In the genomic region with DNA sequence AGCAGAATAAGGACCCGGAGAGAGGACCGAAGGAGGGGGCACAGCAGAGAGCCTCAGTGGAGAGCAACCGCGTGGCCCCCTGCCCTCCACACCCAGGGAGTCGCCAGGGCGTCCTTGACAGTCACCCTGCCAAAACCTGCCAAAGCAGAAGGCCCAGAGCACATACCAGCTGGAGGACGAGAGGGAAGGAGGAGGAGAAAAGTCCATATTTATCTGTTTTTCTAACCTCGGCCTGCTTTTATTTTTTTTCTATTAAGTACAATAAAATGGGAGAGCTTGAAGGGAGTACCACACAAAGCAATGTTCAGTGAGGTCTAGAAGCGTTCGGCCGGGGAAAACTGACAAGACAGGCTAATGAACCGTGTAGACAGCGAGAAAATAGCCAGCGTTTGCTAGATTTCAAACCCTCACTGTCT, we compare ENCODE assay signal across 8 mouse cellular contexts. TPM values are rescaled to one million over a fixed set of nuclear protein-coding genes. Genes with fewer than 3 reads are reported as not detected.
DNase-seq lines count a peak whose midpoint lies in the region; ATAC-seq and TF ChIP-seq lines count a peak whose summit lies in the region.

No protein-coding gene starts in this region.

- ATAC-seq in liver, embryonic 12.5 days: no peak
- no peak for ATAC-seq in heart, embryonic 12.5 days (ENCODE audit: insufficient number of reproducible peaks, low FRiP score)
- ATAC-seq in limb, embryonic 12.5 days (ENCODE audit: insufficient number of reproducible peaks, insufficient read depth, low FRiP score, low TSS enrichment, low read depth): no peak

- no peak overlapping the region for H3K4me3 ChIP-seq in liver, embryonic 12.5 days
- H3K4me3 ChIP-seq in heart, embryonic 12.5 days: peak overlapping the region; percentile 45
- peak overlapping the region; percentile 12 for H3K4me3 ChIP-seq in limb, embryonic 12.5 days (replicated peaks)
- no peak overlapping the region for H3K4me3 ChIP-seq in thymus, adult 2 months (ENCODE audit: control insufficient read depth, insufficient read depth, low read length)

- peaks cover 22% of the 10 kb centered on the region; the same call in 1 of the 2 replicates for H3K4me1 ChIP-seq in liver, embryonic 12.5 days
- peaks cover 58% of the 10 kb centered on the region for H3K4me1 ChIP-seq in heart, embryonic 12.5 days (replicated peaks)
- H3K4me1 ChIP-seq in limb, embryonic 12.5 days (replicated peaks): peaks cover 42% of the 10 kb centered on the region
- H3K4me1 ChIP-seq in thymus, adult 2 months (replicated peaks; ENCODE audit: control insufficient read depth, insufficient read depth, low read length): no peaks in the 10 kb centered on the region

- no peak overlapping the region for H3K9ac ChIP-seq in liver, embryonic 12.5 days
- peak overlapping the region; percentile 85 for H3K9ac ChIP-seq in heart, embryonic 12.5 days
- H3K9ac ChIP-seq in limb, embryonic 12.5 days (replicated peaks): no peak overlapping the region

- H3K36me3 ChIP-seq in liver, embryonic 12.5 days: peaks cover 12% of the 10 kb centered on the region; the same call in 1 of the 2 replicates
- H3K36me3 ChIP-seq in heart, embryonic 12.5 days: peaks cover 40% of the 10 kb centered on the region
- no peaks in the 10 kb centered on the region for H3K36me3 ChIP-seq in limb, embryonic 12.5 days
- H3K36me3 ChIP-seq in thymus, adult 2 months (ENCODE audit: control insufficient read depth, insufficient read depth, low read length): no peaks in the 10 kb centered on the region

- no peaks in the 10 kb centered on the region for H3K9me3 ChIP-seq in liver, embryonic 12.5 days (replicated peaks)
- H3K9me3 ChIP-seq in heart, embryonic 12.5 days (replicated peaks): no peaks in the 10 kb centered on the region
- H3K9me3 ChIP-seq in limb, embryonic 12.5 days: no peaks in the 10 kb centered on the region

- DNase-seq in liver: no peak
- DNase-seq in cerebellum, postnatal 14 days: peak; percentile 60 to 75
- DNase-seq in right cerebral cortex, adult 18-20 months: no peak
- DNase-seq in c-Kit-positive CD71-positive TER-119-positive erythroid progenitor cells, embryonic 14.5 days (ENCODE audit: low spot score): no peak
- DNase-seq in thymus, adult 2 months: no peak

- no peak for TF ChIP-seq CTCF in thymus, adult 2 months (IDR thresholded peaks at IDR 0.05; ENCODE audit: borderline replicate concordance, control insufficient read depth, extremely low read depth, insufficient read depth, low read length, poor library complexity)

- TF ChIP-seq POLR2A in thymus, adult 2 months (IDR thresholded peaks at IDR 0.05; ENCODE audit: control insufficient read depth, extremely low read depth, insufficient read depth, low read length, poor library complexity): no peak

- peak overlapping the region; percentile 38 for H3K4me2 ChIP-seq in liver, embryonic 12.5 days
- H3K4me2 ChIP-seq in heart, embryonic 12.5 days: peak overlapping the region; percentile 77
- peak overlapping the region; percentile 35 for H3K4me2 ChIP-seq in limb, embryonic 12.5 days

- H3K27me3 ChIP-seq in liver, embryonic 12.5 days (replicated peaks): peaks cover 25% of the 10 kb centered on the region
- no peaks in the 10 kb centered on the region for H3K27me3 ChIP-seq in heart, embryonic 12.5 days (replicated peaks)
- H3K27me3 ChIP-seq in limb, embryonic 12.5 days: peaks cover 82% of the 10 kb centered on the region
- H3K27me3 ChIP-seq in thymus, adult 2 months (ENCODE audit: control insufficient read depth, insufficient read depth, low read length): peaks cover 4% of the 10 kb centered on the region; the same call in 1 of the 2 replicates

- WGBS in liver, embryonic 12.5 days (ENCODE audit: insufficient replicate concordance): 46% methylated on average over 14 of the region's 14 CpGs
- WGBS in heart, embryonic 12.5 days: 10% methylated on average over 14 of the region's 14 CpGs
- WGBS in limb, embryonic 12.5 days: 13% methylated on average over 14 of the region's 14 CpGs
- 74% methylated on average over 14 of the region's 14 CpGs for WGBS in thymus, adult 2 months

- peak overlapping the region; percentile 36; the same call in 1 of the 2 replicates for H3K27ac ChIP-seq in liver, embryonic 12.5 days
- peak overlapping the region; percentile 91 for H3K27ac ChIP-seq in heart, embryonic 12.5 days (ENCODE audit: poor library complexity, severe bottlenecking)
- H3K27ac ChIP-seq in limb, embryonic 12.5 days: no peak overlapping the region
- no peak overlapping the region for H3K27ac ChIP-seq in thymus, adult 2 months (ENCODE audit: control insufficient read depth, insufficient read depth, low read length)

RNA-seq across cellular contexts. Expression of gene Meis1, which starts 8.4 kb away (rescaled TPM):
- polyA plus RNA-seq in liver, embryonic 12.5 days (2016; fragmentation: Nextera tagmentation; extraction: Ambion mirVana): 24.6 TPM in 2 replicates
- 75.9 and 81.4 TPM in 2 replicates for polyA plus RNA-seq in heart, embryonic 12.5 days (2016; fragmentation: Nextera tagmentation; extraction: Ambion mirVana)
- 32.4 and 35.1 TPM in 2 replicates for polyA plus RNA-seq in limb, embryonic 12.5 days (2016; fragmentation: Nextera tagmentation; extraction: Ambion mirVana)
- polyA plus RNA-seq in thymus, adult 2 months (2012; rRNA removed): 4.6 and 6.6 TPM in 2 replicates

Comparison
In these comparisons a context has a peak if more than half of its experiments do, and no peak if none do; other contexts are left out.
1. H3K27ac ChIP-seq: peak in liver, embryonic 12.5 days (single experiment) and heart, embryonic 12.5 days (single experiment); none in limb, embryonic 12.5 days (single experiment) and thymus, adult 2 months (single experiment).
2. H3K4me3 ChIP-seq: peak in heart, embryonic 12.5 days (single experiment) and limb, embryonic 12.5 days (single experiment); none in liver, embryonic 12.5 days (single experiment) and thymus, adult 2 months (single experiment).
3. DNase-seq: peak in cerebellum, postnatal 14 days (2 of 2); none in liver (single experiment), right cerebral cortex, adult 18-20 months (single experiment), c-Kit-positive CD71-positive TER-119-positive erythroid progenitor cells, embryonic 14.5 days (single experiment) and thymus, adult 2 months (single experiment).
4. Peak in every context shown above with its lines, with median percentiles within 50 percentile points of each other: H3K4me2 ChIP-seq.